Comparison of ENCODE assay signal across 7 mouse cellular contexts in genomic region chr11:63132151-63132500, GRCm38 (mm10). TPM values are rescaled to one million over a fixed set of nuclear protein-coding genes. Genes with fewer than 3 reads are reported as not detected.
DNase-seq lines count a peak whose midpoint lies in the region; ATAC-seq and TF ChIP-seq lines count a peak whose summit lies in the region.

No protein-coding gene starts in this region.

- H3K27ac ChIP-seq in lung, embryonic 15.5 days, result peak overlapping the region; percentile 98
- peak overlapping the region; percentile 97 for H3K27ac ChIP-seq in embryonic facial prominence, embryonic 15.5 days (replicated peaks)
- peak overlapping the region; percentile 64; the same call in 1 of the 2 replicates for H3K27ac ChIP-seq in limb, embryonic 11.5 days (replicated peaks; ENCODE audit: low read depth, low read length)
- peak overlapping the region; percentile 77 for H3K27ac ChIP-seq in small intestine, adult 2 months (ENCODE audit: insufficient read depth, low read depth, low read length)

- no peak for TF ChIP-seq POLR2A in small intestine, adult 2 months (IDR thresholded peaks at IDR 0.05; ENCODE audit: low read depth, low read length)

- no peak for DNase-seq in lung, postnatal 14 days
- DNase-seq in limb, embryonic 11.5 days (ENCODE audit: low spot score), result no peak
- no peak for DNase-seq in B cell, adult 2 months

- peak overlapping the region; percentile 80 for H3K9ac ChIP-seq in lung, embryonic 15.5 days
- peak overlapping the region; percentile 52 for H3K9ac ChIP-seq in embryonic facial prominence, embryonic 15.5 days
- peak overlapping the region; percentile 85 for H3K9ac ChIP-seq in limb, embryonic 11.5 days (ENCODE audit: low read length)

- no peak for TF ChIP-seq CTCF in small intestine, adult 2 months (IDR thresholded peaks at IDR 0.05; ENCODE audit: extremely low read depth, insufficient read length, insufficient replicate concordance, low read depth, low read length)

- H3K4me2 ChIP-seq in lung, embryonic 15.5 days, result peak overlapping the region; percentile 90
- H3K4me2 ChIP-seq in embryonic facial prominence, embryonic 15.5 days (replicated peaks), result peak overlapping the region; percentile 60
- H3K4me2 ChIP-seq in limb, embryonic 11.5 days (ENCODE audit: low read depth, severe bottlenecking), result peak overlapping the region; percentile 96

- peaks cover 15% of the 10 kb centered on the region; the same call in 1 of the 2 replicates for H3K36me3 ChIP-seq in lung, embryonic 15.5 days
- peaks cover 10% of the 10 kb centered on the region for H3K36me3 ChIP-seq in embryonic facial prominence, embryonic 15.5 days
- no peaks in the 10 kb centered on the region for H3K36me3 ChIP-seq in limb, embryonic 11.5 days (ENCODE audit: control insufficient read depth, insufficient read depth, low read length)
- peaks cover 18% of the 10 kb centered on the region for H3K36me3 ChIP-seq in small intestine, adult 2 months (ENCODE audit: control insufficient read depth, insufficient read depth, low read length)

- WGBS in lung, embryonic 15.5 days, result 2% methylated on average over 11 of the region's 11 CpGs
- WGBS in embryonic facial prominence, embryonic 15.5 days, result under 1% methylated on average over 11 of the region's 11 CpGs
- 1% methylated on average over 11 of the region's 11 CpGs for WGBS in limb, embryonic 11.5 days
- WGBS in small intestine, adult 2 months, result 5% methylated on average over 11 of the region's 11 CpGs

- H3K27me3 ChIP-seq in lung, embryonic 15.5 days, result peaks cover 4% of the 10 kb centered on the region
- H3K27me3 ChIP-seq in embryonic facial prominence, embryonic 15.5 days, result peaks cover 45% of the 10 kb centered on the region
- peaks cover 15% of the 10 kb centered on the region for H3K27me3 ChIP-seq in limb, embryonic 11.5 days (ENCODE audit: control insufficient read depth, insufficient read depth, low read length)
- H3K27me3 ChIP-seq in small intestine, adult 2 months (ENCODE audit: control insufficient read depth, insufficient read depth, low read length), result peaks cover 16% of the 10 kb centered on the region

- H3K9me3 ChIP-seq in lung, embryonic 15.5 days, result no peaks in the 10 kb centered on the region
- no peaks in the 10 kb centered on the region for H3K9me3 ChIP-seq in embryonic facial prominence, embryonic 15.5 days (replicated peaks)
- H3K9me3 ChIP-seq in limb, embryonic 11.5 days (ENCODE audit: control insufficient read depth, low read length), result no peaks in the 10 kb centered on the region

- H3K4me1 ChIP-seq in lung, embryonic 15.5 days, result peaks cover 54% of the 10 kb centered on the region
- H3K4me1 ChIP-seq in embryonic facial prominence, embryonic 15.5 days, result peaks cover 72% of the 10 kb centered on the region
- H3K4me1 ChIP-seq in limb, embryonic 11.5 days (ENCODE audit: control insufficient read depth, insufficient read depth, low read length), result peaks cover 37% of the 10 kb centered on the region
- peaks cover 4% of the 10 kb centered on the region for H3K4me1 ChIP-seq in small intestine, adult 2 months (ENCODE audit: control insufficient read depth, insufficient read depth, insufficient read length, low read length)

- peak overlapping the region; percentile 65 for H3K4me3 ChIP-seq in lung, embryonic 15.5 days
- peak overlapping the region; percentile 61 for H3K4me3 ChIP-seq in embryonic facial prominence, embryonic 15.5 days (replicated peaks)
- peak overlapping the region; percentile 59 for H3K4me3 ChIP-seq in limb, embryonic 11.5 days (ENCODE audit: low read depth, low read length)
- peak overlapping the region; percentile 71 for H3K4me3 ChIP-seq in small intestine, adult 2 months (ENCODE audit: low read depth, low read length)

- no peak; the same call in 1 of the 2 replicates for ATAC-seq in lung, embryonic 15.5 days (ENCODE audit: borderline replicate concordance, extremely low read depth, low FRiP score, low TSS enrichment)
- no peak for ATAC-seq in embryonic facial prominence, embryonic 15.5 days (ENCODE audit: insufficient number of reproducible peaks, low FRiP score, low TSS enrichment, low read depth)
- no peak for ATAC-seq in limb, embryonic 11.5 days (ENCODE audit: insufficient number of reproducible peaks, low FRiP score, low TSS enrichment, low read depth)
- no peak for ATAC-seq in erythroid progenitor cell, adult 5-6 weeks (replicated peaks; ENCODE audit: low FRiP score, poor library complexity, severe bottlenecking)

RNA-seq across cellular contexts. Expression of gene Pmp22, which starts 3.3 kb away (rescaled TPM):
- 238 and 261 TPM in 2 replicates for polyA plus RNA-seq in lung, embryonic 15.5 days (2015; fragmentation: Nextera tagmentation; extraction: Ambion mirVana)
- polyA plus RNA-seq in embryonic facial prominence, embryonic 15.5 days (2015; fragmentation: Nextera tagmentation; extraction: Ambion mirVana), result 244 and 245 TPM in 2 replicates
- polyA plus RNA-seq in limb, embryonic 11.5 days (2014; fragmentation: Nextera tagmentation; extraction: Ambion mirVana), result 43.7 and 51.0 TPM in 2 replicates
- 24.9 and 1,148 TPM in 2 replicates for polyA plus RNA-seq in small intestine, adult 2 months (2012; rRNA removed)
- 1.7 and 1.8 TPM in 2 replicates for total RNA-seq in erythroid progenitor cell, adult 5-6 weeks (2015; ENCODE audit: low replicate concordance)
- 1.2 TPM in 1 of 2 replicates, not detected in the other for total RNA-seq in erythroid progenitor cell, adult 5-6 weeks (2017; ENCODE audit: low replicate concordance)
